Comparison of ENCODE assay signal across 14 mouse cellular contexts in genomic region chr12:96615134-96615533, GRCm38 (mm10).
"Had no signal": no experiment of that assay in that cellular context is flagged by ENCODE, and none has a peak within 500 bp of the region (broad histone marks: within the 10 kb centered on the region; RNA-seq: fewer than 3 reads in every experiment).

No protein-coding gene starts in this region.

- DNase-seq: kidney, adult 2 months; kidney, postnatal 14 days; liver; liver, embryonic 13.5 days; liver, postnatal 0 days; right cerebral cortex, adult 18-20 months; right cerebral cortex, postnatal 25 days; thymus, postnatal 36 days had no signal

- H3K4me3 ChIP-seq: kidney, embryonic 15.5 days; limb, embryonic 12.5 days; liver, embryonic 13.5 days; lung, embryonic 15.5 days; midbrain, embryonic 12.5 days; neural tube, embryonic 15.5 days had no signal

- H3K36me3 ChIP-seq: kidney, embryonic 15.5 days; limb, embryonic 12.5 days; liver, embryonic 13.5 days; lung, embryonic 15.5 days; midbrain, embryonic 12.5 days; neural tube, embryonic 15.5 days had no signal

- ATAC-seq: liver, postnatal 0 days; midbrain, embryonic 16.5 days had no signal

- H3K9me3 ChIP-seq: kidney, embryonic 15.5 days; limb, embryonic 12.5 days; liver, embryonic 13.5 days; lung, embryonic 15.5 days; midbrain, embryonic 12.5 days; neural tube, embryonic 15.5 days had no signal

- H3K27me3 ChIP-seq: kidney, embryonic 15.5 days; limb, embryonic 12.5 days; liver, embryonic 13.5 days; lung, embryonic 15.5 days; midbrain, embryonic 12.5 days; neural tube, embryonic 15.5 days had no signal

- H3K4me1 ChIP-seq: kidney, embryonic 15.5 days; limb, embryonic 12.5 days; liver, embryonic 13.5 days; lung, embryonic 15.5 days; midbrain, embryonic 12.5 days; neural tube, embryonic 15.5 days had no signal
